Mouse (Mus musculus): Measurements from ENCODE around the gene 1700029I15Rik. TPM values are rescaled to one million over a fixed set of nuclear protein-coding genes. Genes with fewer than 3 reads are reported as not detected.
A peak's percentile ranks its signal among the peaks of the same experiment; 100 is the strongest.

1700029I15Rik gene
- polyA plus RNA-seq, 1 experiment from 2014 or later, result 3.9 TPM

DNA sequence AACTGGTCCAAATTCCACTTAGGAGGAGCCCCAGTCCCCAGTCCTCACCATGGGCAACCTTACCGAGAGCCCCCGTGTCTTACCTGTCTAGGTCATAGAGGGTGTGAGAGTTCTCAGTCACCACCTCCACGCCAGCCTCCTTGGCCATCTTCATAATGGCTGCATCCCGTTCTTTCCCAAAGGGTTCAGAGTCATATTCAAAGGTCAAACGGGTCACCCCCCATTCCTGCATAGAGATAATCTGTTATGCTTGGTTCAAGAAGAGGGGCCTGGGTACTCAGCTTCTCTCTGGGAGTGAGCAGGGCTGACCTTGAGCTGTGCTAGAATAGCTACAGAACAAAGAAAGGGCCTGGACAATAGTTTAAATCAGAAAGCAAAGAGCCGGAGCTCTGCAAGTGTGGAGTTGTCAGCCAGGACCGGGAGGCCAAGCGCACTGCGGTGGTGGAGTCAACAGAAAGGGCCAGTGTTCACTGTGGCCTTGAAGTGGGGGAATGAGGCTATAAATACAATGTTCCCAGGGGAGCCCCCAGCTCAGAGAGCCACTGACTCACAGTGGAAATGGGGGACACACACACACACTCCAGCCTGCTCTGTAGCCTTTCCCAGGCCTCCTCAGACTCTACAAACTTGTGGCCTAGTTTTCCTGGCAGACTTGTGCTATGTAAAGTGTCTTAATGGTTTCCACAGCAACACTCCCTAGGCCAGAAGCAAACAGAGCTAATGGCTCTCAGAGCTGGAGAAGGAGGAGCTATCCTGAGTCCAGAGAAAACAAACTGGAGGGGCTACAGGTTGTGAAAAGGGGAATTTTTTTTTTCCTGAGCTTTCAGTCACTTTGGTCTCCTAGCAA, 42.3 kb downstream of the 1700029I15Rik start:
- H3K4me2 ChIP-seq (ENCODE audit: low read length), result no peak overlapping the region; the same call in 1 of the 2 replicates
- no peaks in the 10 kb centered on the region for H3K27me3 ChIP-seq (ENCODE audit: control insufficient read depth, insufficient read depth, low read length)
- H3K9me3 ChIP-seq (ENCODE audit: control insufficient read depth, low read length), result no peaks in the 10 kb centered on the region
- ATAC-seq (ENCODE audit: low FRiP score, low TSS enrichment) (peak; percentile 51), DNase-seq (peak; percentile 70)
- 24% methylated on average over 9 of the region's 9 CpGs for WGBS
- H3K9ac ChIP-seq (replicated peaks; ENCODE audit: low read length), result no peak overlapping the region
- peaks cover 55% of the 10 kb centered on the region for H3K36me3 ChIP-seq (ENCODE audit: control insufficient read depth, insufficient read depth, low read length)
- H3K27ac ChIP-seq (replicated peaks; ENCODE audit: low read depth, low read length), result peak overlapping the region; percentile 78
- no peak overlapping the region for H3K4me3 ChIP-seq (replicated peaks; ENCODE audit: low read depth, low read length)
- H3K4me1 ChIP-seq (ENCODE audit: control insufficient read depth, insufficient read depth, low read length), result peaks cover 27% of the 10 kb centered on the region

DNA sequence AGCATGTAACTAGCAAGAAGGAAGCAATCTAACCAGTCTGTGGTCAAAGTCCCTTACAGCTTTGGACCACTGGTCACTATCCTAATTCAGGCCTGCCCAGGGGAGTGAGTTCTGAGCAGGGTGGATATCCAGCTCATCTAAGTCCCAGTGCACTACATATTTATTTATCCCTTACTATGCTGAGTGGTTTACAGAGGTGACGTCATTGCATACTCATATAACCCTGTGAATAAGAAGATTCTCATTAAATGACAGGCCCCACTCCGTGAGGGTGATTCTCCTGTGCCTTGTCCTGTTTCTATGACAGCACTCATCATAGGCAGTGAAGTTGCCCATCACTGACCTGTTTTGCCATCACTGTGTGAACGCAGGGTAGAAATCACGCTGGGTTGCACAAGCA, 43.0 kb downstream of the 1700029I15Rik start:
- ATAC-seq (ENCODE audit: low FRiP score, low TSS enrichment) (no peak), DNase-seq (no peak)
- no peaks in the 10 kb centered on the region for H3K9me3 ChIP-seq (ENCODE audit: control insufficient read depth, low read length)
- 57% methylated on average over 4 of the region's 4 CpGs for WGBS
- no peaks in the 10 kb centered on the region for H3K27me3 ChIP-seq (ENCODE audit: control insufficient read depth, insufficient read depth, low read length)
- H3K4me3 ChIP-seq (replicated peaks; ENCODE audit: low read depth, low read length), result no peak overlapping the region
- no peak overlapping the region for H3K4me2 ChIP-seq (ENCODE audit: low read length)
- peaks cover 48% of the 10 kb centered on the region for H3K36me3 ChIP-seq (ENCODE audit: control insufficient read depth, insufficient read depth, low read length)
- H3K9ac ChIP-seq (replicated peaks; ENCODE audit: low read length), result no peak overlapping the region
- peak overlapping the region; percentile 71 for H3K27ac ChIP-seq (replicated peaks; ENCODE audit: low read depth, low read length)
- H3K4me1 ChIP-seq (ENCODE audit: control insufficient read depth, insufficient read depth, low read length), result peaks cover 28% of the 10 kb centered on the region

- WGBS, result 94% methylated on average over 3 of the region's 3 CpGs
- Histone ChIP-seq H3K4me3 (replicated peaks; ENCODE audit: low read depth, low read length) (no peak overlapping the region), H3K9me3 (ENCODE audit: control insufficient read depth, low read length) (no peaks in the 10 kb centered on the region), H3K4me1 (ENCODE audit: control insufficient read depth, insufficient read depth, low read length) (peaks cover 39% of the 10 kb centered on the region), H3K4me2 (ENCODE audit: low read length) (no peak overlapping the region), H3K9ac (replicated peaks; ENCODE audit: low read length) (no peak overlapping the region), H3K36me3 (ENCODE audit: control insufficient read depth, insufficient read depth, low read length) (peaks cover 38% of the 10 kb centered on the region), H3K27me3 (ENCODE audit: control insufficient read depth, insufficient read depth, low read length) (no peaks in the 10 kb centered on the region), H3K27ac (replicated peaks; ENCODE audit: low read depth, low read length) (0 out of 2 replicates have a peak overlapping the region, but pooled peaks have one; percentile 2)
- ATAC-seq (ENCODE audit: low FRiP score, low TSS enrichment) (no peak), DNase-seq (no peak)
Observed at GRCm38 (mm10) chr2:92426426-92426825, 44.1 kb downstream of the 1700029I15Rik start.

DNA sequence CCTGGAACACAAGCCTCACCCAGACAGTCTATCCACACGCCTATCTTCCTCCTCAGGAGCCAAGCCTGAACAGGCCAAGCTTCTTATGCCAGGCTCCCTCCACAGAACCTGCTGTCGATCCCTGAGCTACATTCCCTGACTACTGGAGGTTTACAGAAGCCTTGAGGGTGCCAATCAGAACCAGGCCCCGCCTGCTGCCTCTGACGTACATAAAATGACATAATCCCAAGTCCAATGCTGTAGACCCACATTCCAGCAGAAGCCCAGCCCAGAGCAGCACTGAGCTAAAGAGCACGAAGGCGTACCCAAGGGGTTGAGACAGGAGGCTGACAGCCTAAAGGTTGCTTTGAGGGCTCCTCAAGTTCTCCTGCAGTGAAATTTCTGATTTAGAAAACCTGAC, 45.5 kb downstream of the 1700029I15Rik start:
- Histone ChIP-seq H3K4me2 (ENCODE audit: low read length) (no peak overlapping the region), H3K27me3 (ENCODE audit: control insufficient read depth, insufficient read depth, low read length) (no peaks in the 10 kb centered on the region), H3K4me3 (replicated peaks; ENCODE audit: low read depth, low read length) (no peak overlapping the region), H3K27ac (replicated peaks; ENCODE audit: low read depth, low read length) (no peak overlapping the region), H3K36me3 (ENCODE audit: control insufficient read depth, insufficient read depth, low read length) (peaks cover 24% of the 10 kb centered on the region), H3K9me3 (ENCODE audit: control insufficient read depth, low read length) (no peaks in the 10 kb centered on the region), H3K9ac (replicated peaks; ENCODE audit: low read length) (no peak overlapping the region), H3K4me1 (ENCODE audit: control insufficient read depth, insufficient read depth, low read length) (peaks cover 53% of the 10 kb centered on the region)
- ATAC-seq (ENCODE audit: low FRiP score, low TSS enrichment) (no peak), DNase-seq (peak; percentile 72)
- WGBS, result 51% methylated on average over 6 of the region's 6 CpGs

DNA sequence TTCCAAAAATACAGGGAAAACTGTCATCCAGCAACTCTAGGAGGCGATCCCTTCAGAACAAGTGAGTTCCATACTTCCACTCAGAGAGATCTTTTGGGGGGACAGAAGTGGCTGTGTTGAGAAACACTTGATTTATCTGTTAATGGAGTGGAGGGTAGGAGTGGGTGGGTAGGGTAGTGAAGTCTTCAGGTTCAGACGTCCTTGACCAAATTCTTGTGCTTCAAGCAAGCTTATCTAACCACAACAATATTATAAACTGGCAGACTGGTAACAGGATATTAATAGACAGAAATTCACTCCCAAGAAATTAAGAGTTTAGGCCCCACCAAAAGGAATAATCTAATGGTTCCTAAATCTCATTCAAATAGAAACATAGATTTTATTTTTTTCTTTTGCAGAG, 47.8 kb downstream of the 1700029I15Rik start:
- whole genome bisulfite sequencing, result 85% methylated on average over 2 of the region's 2 CpGs
- Histone ChIP-seq H3K4me2 (ENCODE audit: low read length) (no peak overlapping the region), H3K27me3 (ENCODE audit: control insufficient read depth, insufficient read depth, low read length) (no peaks in the 10 kb centered on the region), H3K9ac (replicated peaks; ENCODE audit: low read length) (no peak overlapping the region), H3K27ac (replicated peaks; ENCODE audit: low read depth, low read length) (no peak overlapping the region), H3K36me3 (ENCODE audit: control insufficient read depth, insufficient read depth, low read length) (peaks cover 7% of the 10 kb centered on the region; the same call in 1 of the 2 replicates), H3K9me3 (ENCODE audit: control insufficient read depth, low read length) (no peaks in the 10 kb centered on the region), H3K4me1 (ENCODE audit: control insufficient read depth, insufficient read depth, low read length) (peaks cover 47% of the 10 kb centered on the region), H3K4me3 (replicated peaks; ENCODE audit: low read depth, low read length) (no peak overlapping the region)
- ATAC-seq (ENCODE audit: low FRiP score, low TSS enrichment), result no peak
- DNase-seq, result no peak

GRCm38 (mm10) chr2:92430723-92431541, 48.6 kb downstream of the 1700029I15Rik start:
- Histone ChIP-seq H3K9me3 (ENCODE audit: control insufficient read depth, low read length) (no peaks in the 10 kb centered on the region), H3K4me2 (ENCODE audit: low read length) (peak overlapping the region; percentile 88), H3K4me3 (replicated peaks; ENCODE audit: low read depth, low read length) (peak overlapping the region; percentile 60), H3K27me3 (ENCODE audit: control insufficient read depth, insufficient read depth, low read length) (no peaks in the 10 kb centered on the region), H3K4me1 (ENCODE audit: control insufficient read depth, insufficient read depth, low read length) (peaks cover 39% of the 10 kb centered on the region), H3K27ac (replicated peaks; ENCODE audit: low read depth, low read length) (peak overlapping the region; percentile 86), H3K9ac (replicated peaks; ENCODE audit: low read length) (peak overlapping the region; percentile 55), H3K36me3 (ENCODE audit: control insufficient read depth, insufficient read depth, low read length) (peaks cover 5% of the 10 kb centered on the region; the same call in 1 of the 2 replicates)
- DNase-seq, result peak; percentile 76
- 52% methylated on average over 21 of the region's 21 CpGs for WGBS
- ATAC-seq (ENCODE audit: low FRiP score, low TSS enrichment), result peak; percentile 29; the same call in 1 of the 2 replicates

GRCm38 (mm10) chr2:92431611-92432179, 49.4 kb downstream of the 1700029I15Rik start:
- Histone ChIP-seq H3K36me3 (ENCODE audit: control insufficient read depth, insufficient read depth, low read length) (no peaks in the 10 kb centered on the region), H3K4me1 (ENCODE audit: control insufficient read depth, insufficient read depth, low read length) (peaks cover 38% of the 10 kb centered on the region), H3K4me3 (replicated peaks; ENCODE audit: low read depth, low read length) (peak overlapping the region; percentile 60), H3K4me2 (ENCODE audit: low read length) (peak overlapping the region; percentile 88), H3K9ac (replicated peaks; ENCODE audit: low read length) (peak overlapping the region; percentile 55), H3K9me3 (ENCODE audit: control insufficient read depth, low read length) (no peaks in the 10 kb centered on the region), H3K27me3 (ENCODE audit: control insufficient read depth, insufficient read depth, low read length) (no peaks in the 10 kb centered on the region), H3K27ac (replicated peaks; ENCODE audit: low read depth, low read length) (peak overlapping the region; percentile 86)
- peak; percentile 62 for DNase-seq
- WGBS, result 12% methylated on average over 11 of the region's 11 CpGs
- ATAC-seq (ENCODE audit: low FRiP score, low TSS enrichment), result no peak

Measured in midbrain, embryonic 14.5 days (tissue).